Mouse (Mus musculus) thymus, postnatal 25 days (tissue): ENCODE data around the gene Cldn18.

Source experiments
- DNase-seq: peaks from one replicate; pipeline ENCODE4 v3.0.0; 2022

Gene Cldn18

DNA sequence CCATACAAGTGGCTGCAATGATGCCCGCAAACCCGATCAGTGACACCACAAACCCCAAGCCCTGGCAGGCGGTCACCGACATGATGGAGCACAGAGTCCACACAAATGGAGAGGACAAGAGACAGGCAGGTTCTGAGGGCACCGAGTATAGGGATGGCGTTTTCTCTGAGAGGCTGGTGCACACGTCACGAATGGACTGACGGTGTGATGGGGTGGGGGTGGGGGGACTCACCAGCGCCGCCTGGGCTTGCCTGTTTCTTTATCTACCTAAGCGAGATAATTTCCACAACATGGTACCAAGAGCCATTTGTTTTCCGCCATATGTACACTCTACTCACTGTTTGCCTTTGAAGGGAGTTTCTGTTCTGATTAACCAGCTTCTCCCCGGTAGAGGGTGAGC lies at the start of gene Cldn18:
Gene Cldn18 (minus strand): TSS at position 134 of the 400 bp plus-strand sequence.
- no peak for DNase-seq

- DNase-seq = no peak
Observed at GRCm38 (mm10) chr9:99763530-99763929, 46.5 kb upstream of the Cldn18 start.

DNA sequence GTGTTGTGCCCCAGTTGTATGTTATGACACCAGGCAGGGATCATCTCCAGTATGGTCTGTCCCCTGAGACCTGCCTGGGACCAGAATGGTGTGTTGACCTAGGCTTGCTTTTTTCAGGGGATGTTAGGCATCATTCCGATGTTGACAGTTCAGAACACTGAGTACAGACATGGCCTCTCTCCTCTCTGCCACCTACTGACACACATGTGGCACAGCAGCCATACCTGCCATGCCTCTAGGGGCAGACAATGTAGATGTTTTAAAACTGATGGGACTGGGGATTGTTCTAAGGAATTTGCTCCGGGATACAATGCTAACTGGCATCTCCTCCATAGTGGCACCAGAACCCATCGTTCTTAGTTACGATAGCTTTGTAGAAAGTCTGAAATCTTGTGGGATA lies 33.2 kb upstream of the Cldn18 start:
- DNase-seq = no peak

- no peak for DNase-seq
Observed at GRCm38 (mm10) chr9:99748279-99748678, 31.2 kb upstream of the Cldn18 start.

GRCm38 (mm10) chr9:99747731-99748130 lies 30.7 kb upstream of the Cldn18 start:
- no peak for DNase-seq

- DNase-seq = no peak
Observed at GRCm38 (mm10) chr9:99744548-99744947, 27.5 kb upstream of the Cldn18 start.

DNA sequence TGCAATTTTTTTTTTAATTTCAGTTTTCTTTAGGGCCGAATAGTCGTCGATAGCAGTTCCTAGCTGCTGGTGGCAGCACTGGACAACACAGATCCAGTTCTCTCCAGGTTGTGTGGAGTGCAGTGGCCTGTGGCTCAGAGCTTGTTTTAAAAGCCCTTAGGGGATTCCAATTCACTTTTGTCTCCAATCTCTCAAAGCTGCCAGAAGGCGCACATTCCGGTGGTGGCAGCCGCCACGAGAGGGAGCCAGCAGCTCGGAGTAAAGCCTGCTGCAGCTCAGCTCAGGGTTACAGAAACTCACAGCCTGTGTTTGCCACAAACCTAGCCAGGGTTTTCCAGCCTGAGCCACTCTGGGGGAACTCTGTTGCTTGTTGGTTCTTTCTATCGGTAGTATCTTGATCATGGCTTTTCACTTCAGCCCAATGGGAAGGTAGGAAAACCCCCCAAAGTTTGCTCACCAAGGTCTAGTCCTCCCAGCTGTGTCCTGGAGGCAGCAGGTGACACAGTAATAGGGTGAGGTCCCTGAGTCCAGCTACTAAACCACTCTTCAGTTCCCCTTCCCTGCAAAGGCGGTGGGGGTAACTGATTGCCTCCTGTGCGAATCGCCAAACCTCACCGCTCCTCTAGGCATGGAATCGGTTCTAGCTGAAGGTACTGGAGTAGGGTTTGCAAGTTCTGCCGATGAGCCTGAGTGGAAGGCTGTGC lies 13.0 kb upstream of the Cldn18 start:
- DNase-seq = no peak

GRCm38 (mm10) chr9:99727819-99728218 lies 10.8 kb upstream of the Cldn18 start:
- DNase-seq = no peak

DNA sequence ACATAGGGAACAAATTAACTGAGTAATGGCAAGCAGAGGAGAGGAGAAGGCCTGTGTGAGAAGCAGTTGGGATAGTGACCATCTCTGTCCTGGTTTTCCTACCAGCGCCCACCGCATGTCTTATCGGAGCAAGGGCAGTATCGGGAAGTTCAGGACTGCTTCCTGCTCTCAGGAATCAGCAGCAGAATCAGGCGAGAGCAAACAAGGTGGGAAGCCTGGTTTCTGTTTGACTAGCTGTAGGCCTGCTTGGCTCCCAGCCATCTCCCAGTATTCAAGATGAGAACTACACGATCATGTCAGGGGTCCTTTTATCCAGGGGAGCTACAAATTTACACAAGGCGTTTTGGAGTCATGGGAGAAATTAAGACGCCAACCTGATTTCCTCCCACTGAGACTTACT lies 8.2 kb upstream of the Cldn18 start:
- DNase-seq = no peak

- no peak for DNase-seq
Observed at GRCm38 (mm10) chr9:99720011-99720410, 2.9 kb upstream of the Cldn18 start.

DNA sequence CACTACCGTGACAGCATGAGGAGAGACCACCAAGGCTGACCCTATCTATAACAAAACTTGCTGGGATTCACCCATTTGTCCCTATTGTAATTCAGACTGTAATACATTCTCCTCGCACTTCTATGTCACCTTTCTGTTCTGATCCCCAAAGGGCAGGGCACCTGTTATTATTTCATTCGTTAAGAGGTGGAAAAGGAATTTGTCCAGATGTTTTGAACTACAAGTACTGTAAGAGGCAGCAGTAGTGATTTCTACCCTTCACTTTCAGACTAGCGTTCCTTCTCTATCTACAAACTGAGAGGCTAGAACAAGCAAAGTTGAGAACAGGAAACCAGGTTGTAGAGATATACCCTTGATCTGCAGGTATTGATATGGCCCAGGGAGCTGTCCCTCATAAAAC lies 6.8 kb downstream of the Cldn18 start:
- DNase-seq = no peak

- DNase-seq = no peak
Observed at GRCm38 (mm10) chr9:99709588-99710248, 7.3 kb downstream of the Cldn18 start.

- no peak for DNase-seq
Observed at GRCm38 (mm10) chr9:99707425-99708126, 9.5 kb downstream of the Cldn18 start.

- DNase-seq = no peak
Observed at GRCm38 (mm10) chr9:99706264-99706663, 10.8 kb downstream of the Cldn18 start.

DNA sequence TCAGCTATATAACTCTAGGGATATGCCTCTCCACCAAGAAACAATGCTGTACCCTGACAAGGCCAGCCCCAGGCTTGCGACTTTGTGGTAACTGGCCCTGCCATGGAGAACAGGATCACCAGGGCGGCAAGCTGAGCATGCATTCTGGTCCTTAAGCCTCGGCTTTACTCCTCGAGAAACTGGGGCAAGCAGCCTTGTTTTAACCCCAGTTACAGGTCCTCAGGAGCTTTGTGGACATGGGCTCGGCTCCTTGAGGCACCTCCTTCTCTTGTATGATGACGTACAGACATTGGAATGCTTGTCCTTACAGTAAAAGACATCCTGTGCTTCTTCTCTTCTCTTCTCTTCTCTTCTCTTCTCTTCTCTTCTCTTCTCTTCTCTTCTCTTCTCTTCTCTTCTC lies 13.4 kb downstream of the Cldn18 start:
- no peak for DNase-seq

DNA sequence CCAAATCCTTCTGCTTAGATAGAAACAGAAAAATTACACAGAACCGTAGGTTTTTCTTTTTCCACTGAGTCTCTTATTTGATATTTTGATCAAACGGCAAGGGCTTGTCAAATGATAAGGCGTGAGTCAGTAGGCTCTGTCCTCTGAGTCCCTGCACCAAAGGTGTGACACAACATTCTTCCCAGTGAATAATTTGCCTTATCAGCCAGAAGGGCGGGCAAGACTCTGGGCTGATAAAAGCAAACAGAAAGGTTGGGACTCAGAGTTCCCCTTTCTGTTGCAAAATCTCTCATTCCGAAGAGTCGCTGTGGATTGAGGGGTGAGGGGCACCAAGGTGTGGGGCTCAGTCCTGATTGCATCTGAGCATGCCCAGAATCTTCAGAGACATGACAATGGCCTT lies 14.9 kb downstream of the Cldn18 start:
- DNase-seq = no peak

DNA sequence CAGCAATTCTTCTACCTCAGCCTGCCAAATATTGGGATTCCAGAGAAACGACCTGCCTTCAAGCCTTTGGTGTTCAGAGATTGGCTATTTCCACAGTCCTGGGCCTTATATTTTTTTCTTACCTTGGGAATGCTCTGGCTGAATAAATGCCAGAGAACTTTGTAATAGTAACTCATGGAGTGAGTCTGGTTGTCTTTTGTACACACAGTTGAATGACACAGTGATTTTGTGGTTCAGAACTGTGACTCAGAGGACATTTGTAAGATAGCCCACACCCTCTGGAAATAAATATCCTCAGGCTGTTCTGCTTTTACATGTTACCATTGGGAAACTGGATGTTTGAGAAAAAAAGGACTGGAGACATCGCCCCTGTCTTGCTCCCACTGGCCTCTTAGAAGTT lies 15.9 kb downstream of the Cldn18 start:
- DNase-seq = no peak

- no peak for DNase-seq
Observed at GRCm38 (mm10) chr9:99699752-99700389, 17.2 kb downstream of the Cldn18 start.

GRCm38 (mm10) chr9:99694961-99695360 lies 22.1 kb downstream of the Cldn18 start:
- no peak for DNase-seq

DNA sequence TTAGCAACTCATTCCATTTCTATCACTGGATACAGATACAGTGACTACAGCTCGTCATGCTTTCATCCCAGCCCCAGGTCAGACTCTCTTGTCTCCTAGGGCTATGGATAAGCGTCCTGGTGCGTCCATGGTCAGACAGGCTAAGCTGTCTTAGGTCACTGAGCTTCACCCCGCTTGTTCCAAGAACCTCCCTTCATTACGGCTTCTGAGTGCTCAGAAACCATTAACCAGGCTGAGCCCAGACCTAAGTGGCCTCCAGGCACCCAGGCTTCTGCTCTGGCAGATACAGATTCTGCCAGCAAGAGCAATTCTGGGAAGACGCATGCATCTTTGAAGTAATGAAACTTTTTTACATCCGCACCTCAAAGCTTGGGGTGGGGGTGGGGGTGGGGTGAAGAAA lies 26.7 kb downstream of the Cldn18 start:
- DNase-seq = no peak

GRCm38 (mm10) chr9:99689796-99690195 lies 27.3 kb downstream of the Cldn18 start:
- DNase-seq = no peak

DNA sequence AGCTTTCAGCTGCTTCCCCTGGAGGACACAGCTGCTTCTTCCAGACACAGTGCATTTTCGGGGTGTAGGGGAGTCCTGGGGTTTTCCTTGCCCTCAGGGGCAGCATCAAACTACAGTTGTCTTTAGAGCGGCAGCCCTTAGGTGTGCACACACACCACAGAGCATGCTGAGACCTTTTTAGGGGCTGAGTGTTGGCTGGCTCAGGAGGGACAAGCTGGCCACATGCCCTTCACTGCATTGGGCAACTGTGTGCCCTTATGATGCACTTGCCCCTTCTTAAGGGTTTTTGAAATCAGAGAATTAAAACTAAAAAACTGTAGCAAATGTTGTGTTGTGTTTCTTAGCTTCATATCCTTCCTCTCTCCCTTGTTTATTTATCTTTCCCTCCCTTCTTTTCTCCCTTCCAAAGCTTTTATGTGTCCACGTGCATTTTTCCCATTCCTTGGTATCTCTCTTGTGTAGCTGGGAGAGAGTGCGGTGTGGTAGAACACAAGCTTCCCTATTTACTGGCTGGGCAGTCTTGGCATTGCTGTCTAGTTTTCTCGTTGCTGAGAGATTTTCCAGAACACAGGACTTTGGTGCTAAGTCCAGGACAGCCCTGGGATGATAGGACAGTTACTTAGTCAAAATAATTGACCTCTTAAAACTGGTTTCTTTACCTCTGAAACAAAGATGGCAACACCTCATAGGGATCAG lies 31.4 kb downstream of the Cldn18 start:
- no peak for DNase-seq

DNA sequence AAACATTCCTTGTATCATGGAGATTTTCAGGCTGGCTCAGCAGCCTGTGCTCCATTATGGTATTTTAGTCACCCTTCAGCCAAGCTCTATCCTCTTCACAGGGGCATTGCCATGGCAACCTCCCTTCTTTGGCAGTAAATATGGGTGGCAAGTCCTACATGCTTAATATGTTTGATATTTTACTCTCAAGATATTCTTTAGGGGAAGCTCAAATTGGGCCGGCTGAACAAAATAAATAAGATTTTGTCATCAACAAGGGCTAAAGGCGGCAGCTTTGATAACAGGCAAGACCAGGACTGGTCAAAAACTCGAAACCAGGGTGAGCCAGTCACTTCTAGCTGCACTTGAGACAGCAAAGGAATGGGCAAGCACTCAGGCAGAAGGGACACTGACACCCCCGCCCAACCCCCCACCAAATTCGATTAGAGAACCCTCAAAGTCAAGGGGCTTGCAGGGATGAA lies 32.0 kb downstream of the Cldn18 start:
- DNase-seq = no peak
